Mouse (Mus musculus) midbrain, embryonic 14.5 days (tissue): ENCODE measurements around the gene Kdm4b. TPM values are rescaled to one million over a fixed set of nuclear protein-coding genes. Genes with fewer than 3 reads are reported as not detected.

ENCODE experiments used
- ATAC-seq: fragments of 200-750 bp; cut with Nextera tagmentation; 2 replicates; pipeline ENCODE4 v1.8.0; 2017; ENCODE audit warnings: moderate number of reproducible peaks, moderate library complexity; ENCODE audit not compliant: low FRiP score, low TSS enrichment
- DNase-seq: peaks from one replicate; pipeline ENCODE4 v3.0.0-alpha.2; 2015
- H3K27ac ChIP-seq: fragments of 300-500 bp; sonication (generic); replicated peaks from 2 replicates; pipeline ENCODE4 v1.5.1; 2014; ENCODE audit warnings: mild to moderate bottlenecking, low read depth, low read length, moderate library complexity
- H3K27me3 ChIP-seq: fragments of 300-500 bp; sonication (generic); 2 replicates; pipeline ENCODE4 v1.6.1; 2014; ENCODE audit warnings: low read length, control low read depth, mixed read lengths; ENCODE audit not compliant: control insufficient read depth, insufficient read depth
- H3K36me3 ChIP-seq: fragments of 300-500 bp; sonication (generic); 2 replicates; pipeline ENCODE4 v1.6.1; 2014; ENCODE audit warnings: low read length, control low read depth; ENCODE audit not compliant: control insufficient read depth, insufficient read depth
- H3K4me1 ChIP-seq: fragments of 300-500 bp; sonication (generic); 2 replicates; pipeline ENCODE4 v1.6.1; 2014; ENCODE audit warnings: mild to moderate bottlenecking, antibody characterized with exemption, low read length, control low read depth; ENCODE audit not compliant: control insufficient read depth, insufficient read depth
- H3K4me2 ChIP-seq: fragments of 300-500 bp; sonication (generic); 2 replicates; pipeline ENCODE4 v1.6.1; 2014; ENCODE audit warnings: mild to moderate bottlenecking, low read length, moderate library complexity
- H3K4me3 ChIP-seq: fragments of 300-500 bp; sonication (generic); replicated peaks from 2 replicates; pipeline ENCODE4 v1.5.1; 2014; ENCODE audit warnings: low read depth, low read length
- H3K9ac ChIP-seq: fragments of 300-500 bp; sonication (generic); replicated peaks from 2 replicates; pipeline ENCODE4 v1.6.1; 2014; ENCODE audit warnings: mild to moderate bottlenecking, low read length, moderate library complexity
- H3K9me3 ChIP-seq: fragments of 300-500 bp; sonication (generic); 2 replicates; pipeline ENCODE4 v1.6.1; 2016; ENCODE audit warnings: low read length, control low read depth, mixed read lengths; ENCODE audit not compliant: control insufficient read depth
- WGBS: fragments of 180-500 bp; shearing (Covaris S2); extraction: QIAGEN DNeasy Blood & Tissue Kit; methylation state at CpG from one replicate; pipeline ENCODE4 v1.1.7; 2014; 5-methylcytosine and 5-hydroxymethylcytosine counted together
- polyA plus RNA-seq: library from polyadenylated mRNA; unstranded; fragments of >200 nt; fragmentation: Nextera tagmentation; extraction: Ambion mirVana; gene quantifications from 2 replicates; pipeline ENCODE4 v1.2.1, GENCODE M21; 2014

The Kdm4b gene
- polyA plus RNA-seq, 1 experiment from 2014 or later: 78.9 TPM

- no peaks in the 10 kb centered on the region for H3K9me3 ChIP-seq
- peak overlapping the region; percentile 53; the same call in 1 of the 2 replicates for H3K9ac ChIP-seq
- 11% methylated on average over 11 of the region's 11 CpGs for WGBS
- no peaks in the 10 kb centered on the region for H3K27me3 ChIP-seq
- 0 out of 2 replicates have a peak, but pooled peaks cover 6% of the 10 kb centered on the region for H3K36me3 ChIP-seq
- peak overlapping the region; percentile 86 for H3K4me2 ChIP-seq
- peaks cover 17% of the 10 kb centered on the region for H3K4me1 ChIP-seq
- H3K4me3 ChIP-seq: peak overlapping the region; percentile 73
- 0 out of 2 replicates have a peak, but pooled peaks have one; percentile 0 for ATAC-seq
- no peak for DNase-seq
- H3K27ac ChIP-seq: no peak overlapping the region
Observed at GRCm38 (mm10) chr17:56304718-56305117, 21.1 kb upstream of the Kdm4b start.

- Histone ChIP-seq H3K27me3 (no peaks in the 10 kb centered on the region), H3K9ac (0 out of 2 replicates have a peak overlapping the region, but pooled peaks have one; percentile 53), H3K27ac (no peak overlapping the region), H3K36me3 (0 out of 2 replicates have a peak, but pooled peaks cover 6% of the 10 kb centered on the region), H3K4me1 (peaks cover 17% of the 10 kb centered on the region), H3K4me3 (peak overlapping the region; percentile 73; the same call in 1 of the 2 replicates), H3K9me3 (no peaks in the 10 kb centered on the region), H3K4me2 (peak overlapping the region; percentile 86)
- DNase-seq (no peak), ATAC-seq (no peak)
- 20% methylated on average over 9 of the region's 9 CpGs for WGBS
Observed at GRCm38 (mm10) chr17:56305156-56305555, 20.7 kb upstream of the Kdm4b start.

DNA sequence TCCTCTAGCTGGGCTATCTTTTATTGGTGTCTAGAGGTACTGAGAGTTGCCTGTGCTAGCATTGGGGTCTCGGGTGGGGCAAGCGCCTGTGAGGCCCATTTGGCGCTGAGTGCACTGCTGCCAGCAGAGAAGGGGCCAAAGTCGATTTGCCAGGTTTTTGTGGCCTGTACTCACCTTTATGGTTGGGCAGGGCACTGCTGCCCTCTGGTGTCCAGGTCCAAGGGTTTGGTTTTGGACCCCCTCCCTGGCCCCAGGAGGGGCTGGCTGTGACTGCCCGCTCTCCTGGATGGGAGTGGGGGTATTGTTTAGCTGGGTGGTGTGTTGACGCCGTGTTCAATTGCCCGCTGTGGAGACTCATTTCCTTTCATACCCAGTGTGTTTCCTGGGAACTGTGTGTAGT, 20.0 kb upstream of the Kdm4b start:
- Histone ChIP-seq H3K4me2 (peak overlapping the region; percentile 86; the same call in 1 of the 2 replicates), H3K36me3 (0 out of 2 replicates have a peak, but pooled peaks cover 6% of the 10 kb centered on the region), H3K4me3 (no peak overlapping the region), H3K4me1 (peaks cover 17% of the 10 kb centered on the region), H3K27ac (no peak overlapping the region), H3K9ac (no peak overlapping the region), H3K9me3 (no peaks in the 10 kb centered on the region), H3K27me3 (no peaks in the 10 kb centered on the region)
- ATAC-seq: no peak
- 72% methylated on average over 8 of the region's 8 CpGs for WGBS
- DNase-seq: no peak

- H3K4me3 ChIP-seq: no peak overlapping the region
- no peak overlapping the region for H3K27ac ChIP-seq
- H3K4me1 ChIP-seq: peaks cover 15% of the 10 kb centered on the region
- H3K9me3 ChIP-seq: no peaks in the 10 kb centered on the region
- H3K9ac ChIP-seq: no peak overlapping the region
- DNase-seq (no peak), ATAC-seq (no peak)
- no peak overlapping the region for H3K4me2 ChIP-seq
- 92% methylated on average over 6 of the region's 6 CpGs for WGBS
- H3K36me3 ChIP-seq: 0 out of 2 replicates have a peak, but pooled peaks cover 6% of the 10 kb centered on the region
- no peaks in the 10 kb centered on the region for H3K27me3 ChIP-seq
Observed at GRCm38 (mm10) chr17:56308088-56308487, 17.8 kb upstream of the Kdm4b start.

DNA sequence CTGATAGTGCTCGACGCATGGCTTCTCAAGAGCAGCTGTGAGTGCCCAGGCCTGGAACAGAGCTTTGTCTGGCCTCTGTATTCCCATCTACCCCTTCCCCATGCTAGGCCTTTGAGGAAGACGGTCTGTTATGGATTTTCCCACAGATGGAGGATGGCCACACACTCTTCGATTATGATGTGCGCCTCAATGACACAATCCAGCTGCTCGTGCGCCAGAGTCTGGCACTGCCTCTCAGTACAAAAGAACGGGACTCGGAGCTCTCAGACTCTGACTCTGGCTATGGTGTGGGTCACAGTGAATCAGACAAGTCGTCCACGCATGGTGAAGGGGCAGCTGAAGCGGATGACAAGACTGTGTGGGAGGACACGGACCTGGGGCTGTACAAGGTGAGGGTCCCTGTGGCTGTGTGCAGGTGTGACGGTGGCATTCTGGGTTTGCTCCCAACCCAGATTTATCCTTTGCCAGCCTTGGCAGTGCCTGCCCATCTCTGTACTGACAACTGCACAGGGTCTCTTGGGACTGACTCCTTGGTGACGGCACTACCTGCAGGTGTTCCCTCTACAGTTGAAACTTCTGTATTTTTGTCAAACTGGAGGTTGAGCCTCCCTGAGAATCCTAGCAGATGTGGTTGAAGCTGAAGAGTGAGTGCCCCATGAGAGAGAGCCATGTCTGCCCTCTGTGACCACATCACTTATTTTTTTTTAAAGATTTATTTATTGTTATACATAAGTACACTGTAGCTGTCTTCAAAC, 16.5 kb upstream of the Kdm4b start:
- 91% methylated on average over 15 of the region's 15 CpGs for WGBS
- 0 out of 2 replicates have a peak, but pooled peaks cover 9% of the 10 kb centered on the region for H3K36me3 ChIP-seq
- H3K9me3 ChIP-seq: no peaks in the 10 kb centered on the region
- H3K4me1 ChIP-seq: peaks cover 8% of the 10 kb centered on the region; the same call in 1 of the 2 replicates
- no peak overlapping the region for H3K9ac ChIP-seq
- no peaks in the 10 kb centered on the region for H3K27me3 ChIP-seq
- no peak overlapping the region for H3K4me2 ChIP-seq
- no peak overlapping the region for H3K27ac ChIP-seq
- no peak overlapping the region for H3K4me3 ChIP-seq
- DNase-seq: no peak
- no peak for ATAC-seq

DNA sequence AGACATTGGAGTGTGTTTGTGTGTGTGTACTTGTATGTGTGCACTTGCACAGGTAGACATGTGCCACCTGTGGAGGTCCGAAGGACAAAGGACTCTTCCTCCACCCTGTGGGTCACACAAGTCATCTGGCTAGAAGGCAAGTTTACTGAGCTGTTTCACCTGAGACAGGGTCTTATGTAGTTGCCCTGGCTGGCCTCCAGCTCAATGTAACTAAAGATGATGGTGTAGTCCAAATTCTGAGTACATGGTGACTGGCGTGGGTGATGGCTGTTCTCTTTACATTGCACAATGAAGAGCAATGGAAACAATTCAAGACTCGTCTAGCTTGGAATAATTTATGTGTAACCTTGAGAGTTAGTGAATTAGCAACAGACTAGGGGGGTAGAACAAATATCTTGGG, 1.4 kb upstream of the Kdm4b start:
- H3K9ac ChIP-seq: no peak overlapping the region
- WGBS: 60% methylated on average over 3 of the region's 3 CpGs
- no peaks in the 10 kb centered on the region for H3K9me3 ChIP-seq
- H3K36me3 ChIP-seq: peaks cover 9% of the 10 kb centered on the region; the same call in 1 of the 2 replicates
- H3K4me3 ChIP-seq: no peak overlapping the region
- no peak overlapping the region for H3K27ac ChIP-seq
- DNase-seq (no peak), ATAC-seq (no peak)
- no peaks in the 10 kb centered on the region for H3K27me3 ChIP-seq
- H3K4me2 ChIP-seq: no peak overlapping the region
- H3K4me1 ChIP-seq: peaks cover 16% of the 10 kb centered on the region

DNA sequence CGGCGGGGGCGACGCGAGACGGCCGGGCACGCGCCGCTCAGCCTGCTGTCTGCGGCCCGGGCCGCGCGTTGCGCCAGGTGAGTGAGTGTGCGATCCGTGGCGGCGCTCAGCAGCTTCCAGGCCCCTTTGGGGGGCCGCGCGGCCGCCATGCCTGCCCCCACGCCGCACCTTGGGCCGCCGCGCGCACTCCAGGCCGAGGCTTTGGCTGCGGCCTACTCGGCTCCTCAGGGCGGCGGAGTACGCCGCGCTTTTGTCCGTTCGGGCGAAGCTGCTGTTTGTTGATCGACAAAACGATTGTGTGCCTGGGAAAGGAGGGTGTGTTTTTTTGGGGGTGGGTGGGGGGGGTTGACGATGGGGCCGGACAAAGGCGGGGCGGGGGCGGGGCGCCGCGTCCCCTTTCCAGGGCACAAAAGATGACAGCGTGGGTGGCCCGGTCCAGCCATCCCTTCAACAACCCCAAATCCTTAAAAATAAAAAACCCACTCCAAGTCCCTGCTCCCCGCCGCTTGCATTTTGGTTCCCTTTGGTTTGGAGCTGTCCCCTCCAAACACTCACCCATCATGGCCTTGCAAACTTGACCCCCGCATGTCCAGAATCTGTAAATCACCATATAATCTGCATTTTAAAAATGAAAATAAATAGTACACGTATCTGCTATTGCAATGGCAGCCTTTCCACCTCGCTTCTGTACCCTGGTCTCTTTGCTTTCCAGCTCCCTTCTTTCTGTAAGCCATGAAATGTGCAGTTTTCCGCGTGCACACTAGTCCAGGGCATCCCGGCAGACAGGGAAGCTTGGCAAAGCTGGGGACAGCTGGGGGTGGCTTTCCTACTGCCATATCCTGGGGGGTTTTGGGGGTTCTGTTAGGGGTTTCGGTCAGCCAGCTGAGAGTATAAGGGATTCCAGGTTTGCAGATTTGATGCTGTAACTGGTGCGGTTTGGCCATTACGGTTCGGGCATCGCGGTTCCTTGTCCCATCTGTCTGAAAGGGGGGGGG, 588 bp downstream of the Kdm4b start:
- peaks cover 4% of the 10 kb centered on the region; the same call in 1 of the 2 replicates for H3K36me3 ChIP-seq
- peak overlapping the region; percentile 96 for H3K4me3 ChIP-seq
- peak overlapping the region; percentile 73 for H3K4me2 ChIP-seq
- peak overlapping the region; percentile 93 for H3K9ac ChIP-seq
- H3K4me1 ChIP-seq: peaks cover 23% of the 10 kb centered on the region
- DNase-seq (peak; percentile 62), ATAC-seq (peak; percentile 55)
- WGBS: 2% methylated on average over 60 of the region's 67 CpGs
- H3K9me3 ChIP-seq: no peaks in the 10 kb centered on the region
- peak overlapping the region; percentile 95 for H3K27ac ChIP-seq
- no peaks in the 10 kb centered on the region for H3K27me3 ChIP-seq

- no peak overlapping the region for H3K4me3 ChIP-seq
- H3K9ac ChIP-seq: no peak overlapping the region
- H3K4me1 ChIP-seq: peaks cover 23% of the 10 kb centered on the region
Observed at GRCm38 (mm10) chr17:56329267-56329666, 3.4 kb downstream of the Kdm4b start.

More at GRCm38 (mm10) chr17:56329267-56329666, 3.4 kb downstream of the Kdm4b start:
- Histone ChIP-seq H3K36me3 (0 out of 2 replicates have a peak, but pooled peaks cover 2% of the 10 kb centered on the region), H3K27me3 (no peaks in the 10 kb centered on the region), H3K4me2 (no peak overlapping the region), H3K27ac (no peak overlapping the region), H3K9me3 (no peaks in the 10 kb centered on the region)
- no peak for DNase-seq
- ATAC-seq: no peak
